Mouse (Mus musculus) embryonic facial prominence, embryonic 13.5 days (tissue): ENCODE measurements around the gene Ssx2ip. TPM values are rescaled to one million over a fixed set of nuclear protein-coding genes. Genes with fewer than 3 reads are reported as not detected.

Source experiments
- ATAC-seq: fragments of 200-750 bp; cut with Nextera tagmentation; 2 replicates; pipeline ENCODE4 v1.8.0; 2017; ENCODE audit warnings: low read depth; ENCODE audit not compliant: insufficient number of reproducible peaks, insufficient read depth, low FRiP score, low TSS enrichment
- H3K27ac ChIP-seq: fragments of 300-500 bp; sonication (generic); 2 replicates; pipeline ENCODE4 v1.5.1; 2015; ENCODE audit warnings: moderate library complexity, mild to moderate bottlenecking, inconsistent platforms
- H3K27me3 ChIP-seq: fragments of 300-500 bp; sonication (generic); 2 replicates; pipeline ENCODE4 v1.6.1; 2015; ENCODE audit warnings: mild to moderate bottlenecking, inconsistent platforms
- H3K36me3 ChIP-seq: fragments of 300-500 bp; sonication (generic); 2 replicates; pipeline ENCODE4 v1.6.1; 2015; ENCODE audit warnings: mild to moderate bottlenecking, inconsistent platforms
- H3K4me1 ChIP-seq: fragments of 300-500 bp; sonication (generic); 2 replicates; pipeline ENCODE4 v1.6.1; 2015; ENCODE audit warnings: inconsistent platforms
- H3K4me2 ChIP-seq: fragments of 300-500 bp; sonication (generic); 2 replicates; pipeline ENCODE4 v1.6.1; 2015; ENCODE audit warnings: moderate library complexity, mild to moderate bottlenecking, inconsistent platforms
- H3K4me3 ChIP-seq: fragments of 300-500 bp; sonication (generic); 2 replicates; pipeline ENCODE4 v1.5.1; 2015; ENCODE audit warnings: mild to moderate bottlenecking, inconsistent platforms
- H3K9ac ChIP-seq: fragments of 300-500 bp; sonication (generic); 2 replicates; pipeline ENCODE4 v1.6.1; 2015; ENCODE audit warnings: mild to moderate bottlenecking, inconsistent platforms
- H3K9me3 ChIP-seq: fragments of 300-500 bp; sonication (generic); 2 replicates; pipeline ENCODE4 v1.6.1; 2016; ENCODE audit warnings: inconsistent platforms
- WGBS: fragments of 180-500 bp; shearing (Covaris S2); methylation state at CpG from one replicate; pipeline ENCODE4 v1.1.7; 2015; ENCODE audit warnings: mixed read lengths; 5-methylcytosine and 5-hydroxymethylcytosine counted together
- polyA plus RNA-seq: library from polyadenylated mRNA; unstranded; fragments of >200 nt; fragmentation: Nextera tagmentation; extraction: Ambion mirVana; gene quantifications from 2 replicates; pipeline ENCODE4 v1.2.1, GENCODE M21; 2015

Gene Ssx2ip
- polyA plus RNA-seq, 1 experiment from 2014 or later = 22.1 TPM

DNA sequence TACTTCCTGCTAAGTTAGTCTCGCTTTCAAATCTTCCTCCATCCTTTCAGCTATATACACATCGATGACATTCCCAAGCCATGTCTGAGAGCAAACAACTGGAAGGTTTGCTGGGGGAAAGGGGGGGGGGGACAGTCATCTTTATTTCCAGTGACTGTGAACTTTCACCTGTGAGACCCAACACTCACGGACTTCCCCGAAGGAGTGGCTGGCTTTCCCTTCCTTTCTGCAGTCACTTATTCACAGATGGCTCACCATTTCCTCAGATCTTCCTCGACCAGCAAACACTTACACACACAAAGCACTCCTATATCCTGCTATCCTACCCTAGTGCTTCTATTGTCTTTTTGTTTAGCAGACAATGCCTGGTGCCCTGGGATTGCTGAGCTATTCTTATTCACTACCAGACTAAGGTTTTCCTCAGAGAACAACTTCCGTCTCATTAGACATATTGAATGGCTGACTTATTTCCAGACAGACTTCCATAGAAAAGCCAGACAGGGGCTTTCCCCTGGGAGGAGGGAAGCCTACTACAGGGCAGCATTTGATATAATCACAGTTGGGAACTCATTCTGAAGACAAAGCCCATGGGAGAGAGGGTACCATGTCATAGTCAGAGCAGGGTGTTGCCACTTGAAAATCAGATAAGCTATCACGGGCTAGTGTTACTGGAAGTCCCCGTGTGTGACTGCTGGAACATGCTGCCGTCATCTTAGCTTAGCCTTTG lies 24.5 kb upstream of the Ssx2ip start:
- Histone ChIP-seq H3K27ac (no peak overlapping the region), H3K4me1 (peaks cover 3% of the 10 kb centered on the region; the same call in 1 of the 2 replicates), H3K4me2 (no peak overlapping the region), H3K36me3 (no peaks in the 10 kb centered on the region), H3K27me3 (no peaks in the 10 kb centered on the region), H3K9ac (no peak overlapping the region), H3K9me3 (no peaks in the 10 kb centered on the region), H3K4me3 (no peak overlapping the region)
- WGBS = 61% methylated on average over 9 of the region's 9 CpGs
- no peak for ATAC-seq

GRCm38 (mm10) chr3:146380874-146381273 lies 23.6 kb upstream of the Ssx2ip start:
- H3K27ac ChIP-seq = no peak overlapping the region
- WGBS = 80% methylated on average over 2 of the region's 2 CpGs
- H3K4me2 ChIP-seq = no peak overlapping the region
- H3K4me1 ChIP-seq = 0 out of 2 replicates have a peak, but pooled peaks cover 3% of the 10 kb centered on the region
- no peaks in the 10 kb centered on the region for H3K27me3 ChIP-seq
- H3K4me3 ChIP-seq = no peak overlapping the region
- no peaks in the 10 kb centered on the region for H3K36me3 ChIP-seq
- ATAC-seq = no peak
- no peaks in the 10 kb centered on the region for H3K9me3 ChIP-seq
- no peak overlapping the region for H3K9ac ChIP-seq

GRCm38 (mm10) chr3:146381471-146381870 lies 23.0 kb upstream of the Ssx2ip start:
- H3K4me2 ChIP-seq = no peak overlapping the region
- no peak overlapping the region for H3K9ac ChIP-seq
- 0 out of 2 replicates have a peak, but pooled peaks cover 3% of the 10 kb centered on the region for H3K4me1 ChIP-seq
- H3K27ac ChIP-seq = no peak overlapping the region
- H3K27me3 ChIP-seq = no peaks in the 10 kb centered on the region
- 92% methylated on average over 9 of the region's 9 CpGs for WGBS
- H3K9me3 ChIP-seq = no peaks in the 10 kb centered on the region
- no peak overlapping the region for H3K4me3 ChIP-seq
- ATAC-seq = no peak
- H3K36me3 ChIP-seq = no peaks in the 10 kb centered on the region

- Histone ChIP-seq H3K9me3 (no peaks in the 10 kb centered on the region), H3K9ac (no peak overlapping the region), H3K4me3 (no peak overlapping the region), H3K27me3 (no peaks in the 10 kb centered on the region), H3K36me3 (no peaks in the 10 kb centered on the region), H3K4me2 (no peak overlapping the region), H3K4me1 (no peaks in the 10 kb centered on the region), H3K27ac (no peak overlapping the region)
- WGBS = 43% methylated on average over 3 of the region's 3 CpGs
- no peak for ATAC-seq
Measured at GRCm38 (mm10) chr3:146386800-146387199, 17.6 kb upstream of the Ssx2ip start.

DNA sequence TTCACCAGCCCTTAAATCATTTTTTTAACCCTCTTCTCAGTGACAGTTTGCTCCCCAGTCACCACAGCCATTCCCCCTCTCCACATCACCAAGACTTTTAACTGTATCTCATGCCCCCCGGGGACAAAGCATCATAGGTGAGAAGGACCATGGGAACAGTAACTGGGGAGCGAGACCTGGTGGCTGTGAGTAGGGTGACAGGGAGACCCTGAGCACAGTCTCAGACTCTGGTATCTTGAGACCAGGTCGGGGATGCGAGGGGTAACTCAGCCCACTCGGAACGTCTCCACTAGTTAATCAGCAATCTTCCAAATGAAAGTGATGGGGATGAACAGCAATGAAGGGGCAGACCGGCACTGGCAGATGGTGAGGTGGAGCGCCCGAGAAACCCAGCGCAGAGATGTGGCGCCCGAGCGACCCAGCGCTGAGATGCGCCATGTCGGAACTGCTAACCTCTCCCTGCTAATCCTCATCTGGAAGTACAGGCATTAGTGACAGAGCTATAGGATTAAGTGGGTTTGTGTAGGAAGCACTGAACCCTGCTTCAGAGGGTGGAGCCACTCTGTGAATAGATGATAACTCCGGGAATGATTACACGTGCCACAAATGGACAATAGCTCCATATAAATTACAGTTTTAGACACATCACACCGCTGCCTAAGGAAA lies 11.7 kb upstream of the Ssx2ip start:
- Histone ChIP-seq H3K9ac (no peak overlapping the region), H3K4me3 (no peak overlapping the region), H3K9me3 (no peaks in the 10 kb centered on the region), H3K36me3 (no peaks in the 10 kb centered on the region), H3K4me1 (no peaks in the 10 kb centered on the region), H3K4me2 (peak overlapping the region; percentile 20), H3K27me3 (no peaks in the 10 kb centered on the region), H3K27ac (no peak overlapping the region)
- WGBS = 77% methylated on average over 19 of the region's 19 CpGs
- ATAC-seq = no peak

- Histone ChIP-seq H3K4me3 (no peak overlapping the region), H3K27me3 (no peaks in the 10 kb centered on the region), H3K9ac (no peak overlapping the region), H3K4me1 (no peaks in the 10 kb centered on the region), H3K27ac (no peak overlapping the region), H3K36me3 (no peaks in the 10 kb centered on the region), H3K4me2 (0 out of 2 replicates have a peak overlapping the region, but pooled peaks have one; percentile 12), H3K9me3 (no peaks in the 10 kb centered on the region)
- ATAC-seq = no peak
- WGBS = 22% methylated on average over 7 of the region's 7 CpGs
Measured at GRCm38 (mm10) chr3:146393641-146394100, 10.8 kb upstream of the Ssx2ip start.

DNA sequence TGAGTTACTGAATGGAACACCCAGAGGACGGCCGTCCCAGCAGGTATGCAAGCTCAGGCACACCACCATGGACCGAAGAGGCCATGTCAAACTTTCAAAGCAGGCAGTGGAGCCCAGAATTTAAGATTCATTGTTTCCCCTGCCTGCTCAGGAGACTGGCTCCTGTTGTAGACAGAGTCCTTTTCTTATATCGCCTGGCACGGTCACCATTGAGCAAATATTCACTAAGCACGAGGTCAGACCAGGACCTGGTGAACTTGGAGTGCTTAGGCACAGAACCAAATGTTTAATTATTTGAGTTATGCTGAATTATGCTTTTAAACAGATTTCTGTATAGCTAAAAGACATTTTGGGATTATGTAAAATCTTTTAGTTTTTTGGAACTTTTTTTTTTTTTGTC lies 8.2 kb upstream of the Ssx2ip start:
- WGBS = 82% methylated on average over 6 of the region's 6 CpGs
- Histone ChIP-seq H3K4me3 (no peak overlapping the region), H3K4me2 (no peak overlapping the region), H3K36me3 (no peaks in the 10 kb centered on the region), H3K9ac (no peak overlapping the region), H3K27ac (no peak overlapping the region), H3K4me1 (no peaks in the 10 kb centered on the region), H3K27me3 (no peaks in the 10 kb centered on the region), H3K9me3 (no peaks in the 10 kb centered on the region)
- ATAC-seq = no peak

- Histone ChIP-seq H3K27ac (no peak overlapping the region), H3K4me2 (no peak overlapping the region), H3K9ac (no peak overlapping the region), H3K4me1 (no peaks in the 10 kb centered on the region), H3K27me3 (no peaks in the 10 kb centered on the region), H3K36me3 (no peaks in the 10 kb centered on the region), H3K4me3 (no peak overlapping the region), H3K9me3 (no peaks in the 10 kb centered on the region)
- no peak for ATAC-seq
- WGBS = 90% methylated on average over 1 of the region's 1 CpGs
Measured at GRCm38 (mm10) chr3:146396934-146397333, 7.5 kb upstream of the Ssx2ip start.

GRCm38 (mm10) chr3:146397847-146398246 lies 6.6 kb upstream of the Ssx2ip start:
- H3K4me3 ChIP-seq = no peak overlapping the region
- H3K4me1 ChIP-seq = no peaks in the 10 kb centered on the region
- WGBS = 88% methylated on average over 4 of the region's 4 CpGs
- H3K27me3 ChIP-seq = no peaks in the 10 kb centered on the region
- H3K27ac ChIP-seq = no peak overlapping the region
- H3K9me3 ChIP-seq = no peaks in the 10 kb centered on the region; the same call in 1 of the 2 replicates
- H3K9ac ChIP-seq = no peak overlapping the region
- no peak for ATAC-seq
- H3K36me3 ChIP-seq = no peaks in the 10 kb centered on the region
- H3K4me2 ChIP-seq = no peak overlapping the region

- WGBS = 82% methylated on average over 5 of the region's 5 CpGs
- no peaks in the 10 kb centered on the region for H3K36me3 ChIP-seq
Measured at GRCm38 (mm10) chr3:146399203-146399602, 5.2 kb upstream of the Ssx2ip start.

DNA sequence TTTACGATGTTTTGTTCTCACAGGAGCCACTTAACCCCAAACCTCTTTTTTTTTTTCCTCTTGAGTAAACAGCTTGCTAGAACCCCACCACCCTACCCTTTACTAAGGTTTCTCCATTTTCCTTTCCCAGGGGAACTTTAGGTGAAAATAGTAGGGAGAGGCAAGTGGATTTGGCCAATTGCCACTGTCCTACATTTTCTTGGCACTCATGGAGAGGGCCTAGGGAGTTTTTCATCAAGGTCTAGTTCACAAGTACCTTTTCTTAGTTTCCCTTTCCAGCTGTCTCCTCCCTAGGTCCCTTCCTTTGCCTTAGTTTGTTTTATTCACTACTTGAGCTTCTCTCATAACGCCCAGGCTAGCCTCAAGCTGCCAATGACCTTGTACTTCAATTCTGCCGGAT lies 672 bp upstream of the Ssx2ip start:
- WGBS = 42% methylated on average over 3 of the region's 3 CpGs
- ATAC-seq = no peak
- Histone ChIP-seq H3K36me3 (no peaks in the 10 kb centered on the region), H3K4me3 (peak overlapping the region; percentile 93), H3K27me3 (no peaks in the 10 kb centered on the region), H3K9me3 (no peaks in the 10 kb centered on the region; the same call in 1 of the 2 replicates), H3K4me2 (peak overlapping the region; percentile 89), H3K27ac (no peak overlapping the region), H3K9ac (peak overlapping the region; percentile 92; the same call in 1 of the 2 replicates), H3K4me1 (peaks cover 24% of the 10 kb centered on the region)

More at GRCm38 (mm10) chr3:146399203-146399602, 5.2 kb upstream of the Ssx2ip start:
- no peaks in the 10 kb centered on the region; the same call in 1 of the 2 replicates for H3K9me3 ChIP-seq
- no peak overlapping the region for H3K4me2 ChIP-seq
- H3K4me1 ChIP-seq = peaks cover 5% of the 10 kb centered on the region; the same call in 1 of the 2 replicates
- H3K9ac ChIP-seq = no peak overlapping the region
- no peak overlapping the region for H3K4me3 ChIP-seq
- no peaks in the 10 kb centered on the region for H3K27me3 ChIP-seq
- no peak overlapping the region for H3K27ac ChIP-seq
- ATAC-seq = no peak
